7 mouse cellular contexts compared by ENCODE assay signal in genomic region chr10:94931961-94932832, GRCm38 (mm10). TPM values are rescaled to one million over a fixed set of nuclear protein-coding genes. Genes with fewer than 3 reads are reported as not detected.
DNase-seq lines count a peak whose midpoint lies in the region; ATAC-seq and TF ChIP-seq lines count a peak whose summit lies in the region.

No protein-coding gene starts in this region.

- no peaks in the 10 kb centered on the region for H3K27me3 ChIP-seq in intestine, embryonic 14.5 days (replicated peaks; ENCODE audit: control insufficient read depth, insufficient read depth, low read length)
- no peaks in the 10 kb centered on the region for H3K27me3 ChIP-seq in lung, embryonic 14.5 days (ENCODE audit: insufficient read depth, low read length)

- H3K9ac ChIP-seq in intestine, embryonic 14.5 days (ENCODE audit: low read length) = no peak overlapping the region
- no peak overlapping the region for H3K9ac ChIP-seq in lung, embryonic 14.5 days

- 27% methylated on average over 9 of the region's 9 CpGs for WGBS in intestine, embryonic 14.5 days
- WGBS in lung, embryonic 14.5 days = 28% methylated on average over 9 of the region's 9 CpGs

- no peak overlapping the region for H3K4me3 ChIP-seq in intestine, embryonic 14.5 days (ENCODE audit: low read depth, low read length)
- no peak overlapping the region for H3K4me3 ChIP-seq in lung, embryonic 14.5 days (ENCODE audit: low read depth, low read length)

- H3K4me1 ChIP-seq in intestine, embryonic 14.5 days (replicated peaks; ENCODE audit: control insufficient read depth, insufficient read depth, low read length) = peaks cover 7% of the 10 kb centered on the region
- peaks cover 13% of the 10 kb centered on the region; the same call in 1 of the 2 replicates for H3K4me1 ChIP-seq in lung, embryonic 14.5 days (ENCODE audit: insufficient read depth)

- H3K9me3 ChIP-seq in intestine, embryonic 14.5 days (ENCODE audit: control insufficient read depth, low read length) = no peaks in the 10 kb centered on the region
- H3K9me3 ChIP-seq in lung, embryonic 14.5 days (ENCODE audit: low read depth, low read length) = no peaks in the 10 kb centered on the region

- H3K4me2 ChIP-seq in intestine, embryonic 14.5 days (ENCODE audit: low read length) = no peak overlapping the region
- 0 out of 2 replicates have a peak overlapping the region, but pooled peaks have one; percentile 10 for H3K4me2 ChIP-seq in lung, embryonic 14.5 days

- TF ChIP-seq CTCF in lung, embryonic 14.5 days (IDR thresholded peaks at IDR 0.05; ENCODE audit: low read depth) = peak; percentile 28

- H3K36me3 ChIP-seq in intestine, embryonic 14.5 days (ENCODE audit: control insufficient read depth, insufficient read depth, low read length) = no peaks in the 10 kb centered on the region
- no peaks in the 10 kb centered on the region for H3K36me3 ChIP-seq in lung, embryonic 14.5 days (ENCODE audit: insufficient read depth)

- peak; percentile 82 for ATAC-seq in intestine, embryonic 14.5 days (replicated peaks; ENCODE audit: low FRiP score, low TSS enrichment, low read depth)
- peak; percentile 98 for ATAC-seq in lung, embryonic 14.5 days (ENCODE audit: insufficient read depth)

- H3K27ac ChIP-seq in intestine, embryonic 14.5 days (ENCODE audit: low read depth) = peak overlapping the region; percentile 59; the same call in 1 of the 2 replicates
- H3K27ac ChIP-seq in lung, embryonic 14.5 days (ENCODE audit: low read depth) = peak overlapping the region; percentile 76

- peak; percentile 95 for DNase-seq in MEL-GATA-1-ER (ENCODE audit: extremely low read depth, low read depth)
- peak; percentile 91 for DNase-seq in c-Kit-positive CD71-positive TER-119-negative erythroid progenitor cells, embryonic 14.5 days (ENCODE audit: low read depth)
- DNase-seq in intestine, embryonic 14.5 days (ENCODE audit: low spot score) = peak; percentile 66
- DNase-seq in lung, embryonic 14.5 days = peak; percentile 93
- DNase-seq in right cerebral cortex, postnatal 25 days = no peak
- DNase-seq in testis, postnatal 10 days (ENCODE audit: low spot score) = no peak
- no peak for DNase-seq in adrenal gland, postnatal 10 days

RNA-seq across cellular contexts. Expression of gene Plxnc1, which starts 12.4 kb away (rescaled TPM):
- polyA plus RNA-seq in intestine, embryonic 14.5 days (2014; fragmentation: Nextera tagmentation; extraction: Ambion mirVana) = 1.2 and 1.6 TPM in 2 replicates
- 10.9 and 11.7 TPM in 2 replicates for polyA plus RNA-seq in lung, embryonic 14.5 days (2014; fragmentation: Nextera tagmentation; extraction: Ambion mirVana)
- 1 to 10 TPM; 5.6 to 7.3 TPM for total RNA-seq in adrenal gland, postnatal 10 days (2021)

Comparison
In these comparisons a context has a peak if more than half of its experiments do, and no peak if none do; other contexts are left out.
1. DNase-seq: peak in MEL-GATA-1-ER (single experiment), c-Kit-positive CD71-positive TER-119-negative erythroid progenitor cells, embryonic 14.5 days (single experiment), intestine, embryonic 14.5 days (single experiment) and lung, embryonic 14.5 days (single experiment); none in right cerebral cortex, postnatal 25 days (single experiment), testis, postnatal 10 days (single experiment) and adrenal gland, postnatal 10 days (single experiment).